Mouse (Mus musculus): ENCODE data around the gene Tent4a. TPM values are rescaled to one million over a fixed set of nuclear protein-coding genes. Genes with fewer than 3 reads are reported as not detected.

Gene Tent4a
- polyA plus RNA-seq, 1 experiment from 2014 or later: 4.8 TPM

- no peaks in the 10 kb centered on the region for H3K36me3 ChIP-seq (ENCODE audit: control insufficient read depth, insufficient read depth, low read length)
- no peaks in the 10 kb centered on the region for H3K27me3 ChIP-seq (ENCODE audit: control insufficient read depth, insufficient read depth, low read length)
- no peak for ATAC-seq (ENCODE audit: insufficient read depth, low FRiP score)
- H3K9ac ChIP-seq (ENCODE audit: low read length): 0 out of 2 replicates have a peak overlapping the region, but pooled peaks have one; percentile 3
- no peaks in the 10 kb centered on the region for H3K9me3 ChIP-seq (replicated peaks; ENCODE audit: control insufficient read depth, low read length)
- 64% methylated on average over 6 of the region's 6 CpGs for WGBS
- H3K4me3 ChIP-seq (replicated peaks; ENCODE audit: low read length): no peak overlapping the region
- H3K27ac ChIP-seq (ENCODE audit: low read length): peak overlapping the region; percentile 82
- H3K4me1 ChIP-seq (ENCODE audit: control insufficient read depth, insufficient read depth, low read length): peaks cover 22% of the 10 kb centered on the region
- H3K4me2 ChIP-seq (ENCODE audit: low read depth, low read length): no peak overlapping the region
Observed at GRCm38 (mm10) chr13:69541209-69541608, 6.8 kb upstream of the Tent4a start.

- Histone ChIP-seq H3K9ac (ENCODE audit: low read length) (no peak overlapping the region), H3K4me1 (ENCODE audit: control insufficient read depth, insufficient read depth, low read length) (peaks cover 28% of the 10 kb centered on the region), H3K27ac (ENCODE audit: low read length) (no peak overlapping the region), H3K4me2 (ENCODE audit: low read depth, low read length) (no peak overlapping the region), H3K4me3 (replicated peaks; ENCODE audit: low read length) (no peak overlapping the region), H3K27me3 (ENCODE audit: control insufficient read depth, insufficient read depth, low read length) (no peaks in the 10 kb centered on the region), H3K9me3 (replicated peaks; ENCODE audit: control insufficient read depth, low read length) (no peaks in the 10 kb centered on the region), H3K36me3 (ENCODE audit: control insufficient read depth, insufficient read depth, low read length) (no peaks in the 10 kb centered on the region)
- ATAC-seq (ENCODE audit: insufficient read depth, low FRiP score): no peak
- 34% methylated on average over 4 of the region's 4 CpGs for WGBS
Observed at GRCm38 (mm10) chr13:69538327-69538726, 3.9 kb upstream of the Tent4a start.

GRCm38 (mm10) chr13:69537366-69537765 is 2.9 kb upstream of the Tent4a start:
- no peaks in the 10 kb centered on the region for H3K27me3 ChIP-seq (ENCODE audit: control insufficient read depth, insufficient read depth, low read length)
- 80% methylated on average over 7 of the region's 7 CpGs for WGBS
- no peak overlapping the region for H3K27ac ChIP-seq (ENCODE audit: low read length)
- no peaks in the 10 kb centered on the region for H3K36me3 ChIP-seq (ENCODE audit: control insufficient read depth, insufficient read depth, low read length)
- no peak overlapping the region for H3K9ac ChIP-seq (ENCODE audit: low read length)
- ATAC-seq (ENCODE audit: insufficient read depth, low FRiP score): no peak
- H3K4me1 ChIP-seq (ENCODE audit: control insufficient read depth, insufficient read depth, low read length): peaks cover 22% of the 10 kb centered on the region
- H3K4me3 ChIP-seq (replicated peaks; ENCODE audit: low read length): no peak overlapping the region
- no peak overlapping the region for H3K4me2 ChIP-seq (ENCODE audit: low read depth, low read length)
- H3K9me3 ChIP-seq (replicated peaks; ENCODE audit: control insufficient read depth, low read length): no peaks in the 10 kb centered on the region

GRCm38 (mm10) chr13:69536021-69536420 is 1.6 kb upstream of the Tent4a start:
- Histone ChIP-seq H3K9me3 (replicated peaks; ENCODE audit: control insufficient read depth, low read length) (no peaks in the 10 kb centered on the region), H3K9ac (ENCODE audit: low read length) (peak overlapping the region; percentile 90), H3K4me2 (ENCODE audit: low read depth, low read length) (peak overlapping the region; percentile 71), H3K36me3 (ENCODE audit: control insufficient read depth, insufficient read depth, low read length) (no peaks in the 10 kb centered on the region), H3K27me3 (ENCODE audit: control insufficient read depth, insufficient read depth, low read length) (no peaks in the 10 kb centered on the region), H3K4me3 (replicated peaks; ENCODE audit: low read length) (no peak overlapping the region), H3K4me1 (ENCODE audit: control insufficient read depth, insufficient read depth, low read length) (peaks cover 30% of the 10 kb centered on the region), H3K27ac (ENCODE audit: low read length) (no peak overlapping the region; the same call in 1 of the 2 replicates)
- ATAC-seq (ENCODE audit: insufficient read depth, low FRiP score): no peak
- WGBS: 71% methylated on average over 4 of the region's 4 CpGs

GRCm38 (mm10) chr13:69534654-69535551 is 486 bp upstream of the Tent4a start:
- peak overlapping the region; percentile 92 for H3K9ac ChIP-seq (ENCODE audit: low read length)
- ATAC-seq (ENCODE audit: insufficient read depth, low FRiP score): peak; percentile 96

GRCm38 (mm10) chr13:69533405-69534333 is 748 bp downstream of the Tent4a start, which contains the start of gene Nsun2:
Nsun2 (plus strand) TSS chr13:69533746.
- H3K27me3 ChIP-seq (ENCODE audit: control insufficient read depth, insufficient read depth, low read length): no peaks in the 10 kb centered on the region
- peaks cover 5% of the 10 kb centered on the region; the same call in 1 of the 2 replicates for H3K36me3 ChIP-seq (ENCODE audit: control insufficient read depth, insufficient read depth, low read length)
- H3K4me3 ChIP-seq (replicated peaks; ENCODE audit: low read length): peak within 1 kb of the TSS; percentile 77
- no peak; the same call in 1 of the 2 replicates for ATAC-seq (ENCODE audit: insufficient read depth, low FRiP score)
- peaks cover 42% of the 10 kb centered on the region for H3K4me1 ChIP-seq (ENCODE audit: control insufficient read depth, insufficient read depth, low read length)
- H3K9ac ChIP-seq (ENCODE audit: low read length): peak within 1 kb of the TSS; percentile 92
- H3K4me2 ChIP-seq (ENCODE audit: low read depth, low read length): peak within 1 kb of the TSS; percentile 90
- H3K27ac ChIP-seq (ENCODE audit: low read length): peak within 1 kb of the TSS; percentile 92
- H3K9me3 ChIP-seq (replicated peaks; ENCODE audit: control insufficient read depth, low read length): no peaks in the 10 kb centered on the region
- WGBS: under 1% methylated on average over 130 of the region's 155 CpGs

More at GRCm38 (mm10) chr13:69534654-69535551, 486 bp upstream of the Tent4a start:
- Histone ChIP-seq H3K9me3 (replicated peaks; ENCODE audit: control insufficient read depth, low read length) (no peaks in the 10 kb centered on the region), H3K4me1 (ENCODE audit: control insufficient read depth, insufficient read depth, low read length) (peaks cover 40% of the 10 kb centered on the region), H3K27ac (ENCODE audit: low read length) (peak overlapping the region; percentile 98), H3K36me3 (ENCODE audit: control insufficient read depth, insufficient read depth, low read length) (no peaks in the 10 kb centered on the region; the same call in 1 of the 2 replicates), H3K4me3 (replicated peaks; ENCODE audit: low read length) (peak overlapping the region; percentile 77), H3K4me2 (ENCODE audit: low read depth, low read length) (peak overlapping the region; percentile 71), H3K27me3 (ENCODE audit: control insufficient read depth, insufficient read depth, low read length) (no peaks in the 10 kb centered on the region)
- under 1% methylated on average over 70 of the region's 86 CpGs for WGBS

- ATAC-seq (ENCODE audit: insufficient read depth, low FRiP score): no peak
- Histone ChIP-seq H3K36me3 (ENCODE audit: control insufficient read depth, insufficient read depth, low read length) (peaks cover 5% of the 10 kb centered on the region; the same call in 1 of the 2 replicates), H3K27me3 (ENCODE audit: control insufficient read depth, insufficient read depth, low read length) (no peaks in the 10 kb centered on the region), H3K4me1 (ENCODE audit: control insufficient read depth, insufficient read depth, low read length) (peaks cover 42% of the 10 kb centered on the region), H3K27ac (ENCODE audit: low read length) (no peak overlapping the region), H3K4me2 (ENCODE audit: low read depth, low read length) (peak overlapping the region; percentile 90), H3K4me3 (replicated peaks; ENCODE audit: low read length) (peak overlapping the region; percentile 77), H3K9ac (ENCODE audit: low read length) (peak overlapping the region; percentile 92), H3K9me3 (replicated peaks; ENCODE audit: control insufficient read depth, low read length) (no peaks in the 10 kb centered on the region)
- WGBS: 2% methylated on average over 9 of the region's 9 CpGs
Observed at GRCm38 (mm10) chr13:69532893-69533404, 1.5 kb downstream of the Tent4a start.

GRCm38 (mm10) chr13:69532101-69532892 is 2.1 kb downstream of the Tent4a start:
- peaks cover 44% of the 10 kb centered on the region for H3K4me1 ChIP-seq (ENCODE audit: control insufficient read depth, insufficient read depth, low read length)

More at GRCm38 (mm10) chr13:69532101-69532892, 2.1 kb downstream of the Tent4a start:
- no peaks in the 10 kb centered on the region for H3K9me3 ChIP-seq (replicated peaks; ENCODE audit: control insufficient read depth, low read length)
- no peaks in the 10 kb centered on the region for H3K27me3 ChIP-seq (ENCODE audit: control insufficient read depth, insufficient read depth, low read length)
- peak overlapping the region; percentile 77 for H3K4me3 ChIP-seq (replicated peaks; ENCODE audit: low read length)
- peaks cover 5% of the 10 kb centered on the region; the same call in 1 of the 2 replicates for H3K36me3 ChIP-seq (ENCODE audit: control insufficient read depth, insufficient read depth, low read length)
- H3K4me2 ChIP-seq (ENCODE audit: low read depth, low read length): peak overlapping the region; percentile 90
- 11% methylated on average over 14 of the region's 14 CpGs for WGBS
- peak overlapping the region; percentile 92 for H3K9ac ChIP-seq (ENCODE audit: low read length)
- no peak overlapping the region for H3K27ac ChIP-seq (ENCODE audit: low read length)
- ATAC-seq (ENCODE audit: insufficient read depth, low FRiP score): no peak
